Mouse (Mus musculus): ENCODE results near the gene Mxi1.

The Mxi1 gene

DNA sequence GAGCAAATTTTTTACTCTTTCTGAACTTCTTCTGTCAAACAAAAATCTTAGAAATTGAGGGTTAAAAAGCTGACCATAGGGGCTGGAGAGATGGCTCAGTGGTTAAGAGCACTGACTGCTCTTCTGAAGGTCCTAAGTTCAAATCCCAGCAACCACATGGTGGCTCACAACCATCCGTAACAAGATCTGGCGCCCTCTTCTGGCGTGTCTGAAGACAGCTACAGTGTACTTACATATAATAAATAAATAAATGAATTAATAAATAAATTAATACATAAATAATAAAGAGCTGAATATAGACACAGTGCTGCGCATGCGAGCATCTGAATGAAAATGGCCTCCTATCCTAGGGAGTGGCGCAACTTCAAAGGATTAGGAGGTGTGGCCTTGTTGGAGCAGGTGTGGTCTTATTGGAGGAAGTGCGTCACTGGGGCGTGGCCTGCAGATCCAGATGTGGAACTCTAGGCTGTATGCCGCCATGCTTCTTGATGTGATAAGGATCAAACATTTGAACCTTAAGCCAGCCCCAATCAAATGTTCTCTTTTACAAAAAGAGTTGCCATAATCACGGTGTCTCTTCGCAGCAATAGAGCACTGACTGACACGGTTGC, 12.2 kb downstream of the Mxi1 start:
- in situ Hi-C loops (cut with MboI, MseI) = no loop called here

DNA sequence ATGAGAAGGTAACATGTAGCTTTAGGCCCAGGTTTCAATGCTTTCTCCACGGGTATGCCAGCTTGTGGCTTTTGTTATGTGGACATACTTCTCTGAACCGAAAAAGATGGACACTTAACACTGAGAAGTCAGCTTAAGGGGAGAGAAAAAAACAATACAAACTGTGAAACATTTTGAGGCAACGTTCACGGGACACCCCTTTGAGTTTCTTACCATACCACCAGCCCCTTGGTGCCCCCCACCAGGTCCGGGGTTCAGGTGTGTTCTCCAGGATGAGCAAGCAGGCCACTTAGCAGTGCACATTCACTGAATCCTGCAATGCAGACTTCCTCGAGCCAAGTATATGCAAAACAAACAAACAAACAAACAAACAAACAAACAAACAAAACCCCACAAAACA, 14.5 kb downstream of the Mxi1 start:
- in situ Hi-C loops (cut with MboI, MseI) = no loop called here

- in situ Hi-C loops (cut with MboI, MseI) = no loop called here
These were observed 15.4 kb downstream of the Mxi1 start for GRCm38 (mm10) chr19:53325578-53326295.

DNA sequence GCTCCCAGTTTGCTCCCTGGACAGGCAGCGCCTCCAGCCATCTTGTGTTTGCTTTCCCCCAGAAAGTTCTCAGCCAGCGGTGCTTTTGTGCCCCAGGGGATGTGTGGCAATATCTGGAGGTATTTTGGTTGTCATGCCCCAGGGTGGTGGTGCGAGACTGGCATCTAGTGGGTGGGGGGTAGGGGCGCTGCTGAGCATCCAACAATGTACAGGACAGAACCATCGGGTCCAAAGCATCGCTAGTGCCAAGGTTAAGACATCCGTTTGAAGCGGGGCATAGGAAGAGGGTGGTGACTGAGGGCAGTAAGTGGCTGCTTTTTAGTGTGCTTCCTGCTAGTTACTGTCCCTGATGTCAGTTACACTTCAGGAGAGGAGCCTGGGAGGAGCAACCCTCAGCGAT, 17.8 kb downstream of the Mxi1 start:
- in situ Hi-C loops (cut with MboI, MseI) = no loop called here

DNA sequence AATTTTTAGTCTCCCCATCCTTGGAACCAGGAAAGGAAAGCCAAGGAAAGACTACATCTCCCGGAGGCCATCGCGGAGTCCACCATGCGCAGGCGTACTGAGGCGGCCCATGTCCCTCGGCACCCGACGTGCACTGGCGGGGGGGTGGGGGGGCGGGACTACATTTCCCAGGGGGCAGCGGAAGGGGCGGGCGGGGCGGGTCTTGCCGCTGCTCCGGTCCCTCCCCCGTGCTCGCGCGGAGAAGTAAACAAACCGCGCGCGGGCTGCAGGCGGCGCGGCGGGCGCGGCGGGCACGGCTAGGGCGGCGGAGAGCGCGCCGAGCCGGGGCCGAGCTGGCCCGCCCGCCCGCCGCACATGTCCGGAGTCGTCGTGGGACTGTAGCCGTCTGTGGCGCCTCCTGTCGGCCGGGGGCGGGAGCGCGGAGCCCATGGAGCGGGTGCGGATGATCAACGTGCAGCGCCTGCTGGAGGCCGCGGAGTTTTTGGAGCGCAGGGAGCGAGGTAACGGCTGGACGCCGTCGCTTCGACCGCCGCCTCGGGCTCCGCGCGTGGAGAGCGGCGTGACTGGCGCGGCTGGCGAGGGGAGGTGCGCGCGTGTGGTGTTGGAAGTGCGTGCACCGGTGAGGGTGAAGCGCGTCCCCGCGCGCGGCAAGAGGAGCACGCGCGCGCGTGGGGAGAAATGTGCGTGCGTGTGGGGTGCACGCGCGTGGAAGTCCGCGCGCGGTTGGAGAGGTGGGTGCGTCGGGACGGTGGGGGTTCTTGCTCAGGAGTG, 19.1 kb downstream of the Mxi1 start:
- in situ Hi-C loops (cut with MboI, MseI) = no loop called here

DNA sequence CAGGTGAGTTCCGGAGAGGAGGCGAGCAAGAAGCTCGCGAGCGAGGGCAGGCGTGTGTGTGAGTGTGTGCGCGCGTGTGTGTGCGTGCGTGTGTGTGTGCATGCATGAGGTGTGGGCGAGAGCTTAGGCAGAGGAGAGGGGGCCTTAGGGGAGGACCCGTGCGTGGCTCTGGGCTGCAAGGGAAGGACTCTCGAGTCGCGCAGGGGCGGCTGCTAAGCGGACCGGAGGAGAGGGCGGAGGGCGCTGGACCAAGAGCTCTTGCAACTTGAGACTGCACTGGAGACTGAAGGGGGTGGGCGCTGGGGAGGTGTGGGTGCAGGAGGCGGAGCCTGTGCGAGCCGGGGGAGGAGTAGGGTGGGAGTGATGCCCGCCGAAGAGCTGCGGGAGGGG, 19.7 kb downstream of the Mxi1 start:
- in situ Hi-C loops (cut with MboI, MseI) = no loop called here

GRCm38 (mm10) chr19:53331882-53332500, 21.7 kb downstream of the Mxi1 start:
- in situ Hi-C loops (cut with MboI, MseI) = no loop called here

DNA sequence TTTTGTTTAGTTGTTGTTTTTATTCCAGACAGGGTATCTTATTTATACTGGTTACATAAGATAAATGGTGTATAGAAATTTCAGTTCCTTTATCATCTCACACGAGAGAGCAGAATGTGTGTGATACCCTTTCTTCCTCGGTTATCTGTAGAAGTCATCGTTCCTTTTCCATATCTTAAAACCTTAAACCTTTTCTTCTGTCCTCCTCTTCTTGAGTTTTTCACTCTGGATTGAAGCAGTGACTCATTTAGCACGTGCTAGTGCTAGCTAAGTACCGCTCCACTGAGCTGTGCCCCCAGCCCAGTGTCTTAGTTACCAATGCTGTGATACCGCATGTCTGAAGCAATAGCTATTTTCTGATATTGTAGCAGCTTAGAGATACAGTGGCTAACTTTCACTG, 23.4 kb downstream of the Mxi1 start:
- in situ Hi-C loops (cut with MboI, MseI) = no loop called here

DNA sequence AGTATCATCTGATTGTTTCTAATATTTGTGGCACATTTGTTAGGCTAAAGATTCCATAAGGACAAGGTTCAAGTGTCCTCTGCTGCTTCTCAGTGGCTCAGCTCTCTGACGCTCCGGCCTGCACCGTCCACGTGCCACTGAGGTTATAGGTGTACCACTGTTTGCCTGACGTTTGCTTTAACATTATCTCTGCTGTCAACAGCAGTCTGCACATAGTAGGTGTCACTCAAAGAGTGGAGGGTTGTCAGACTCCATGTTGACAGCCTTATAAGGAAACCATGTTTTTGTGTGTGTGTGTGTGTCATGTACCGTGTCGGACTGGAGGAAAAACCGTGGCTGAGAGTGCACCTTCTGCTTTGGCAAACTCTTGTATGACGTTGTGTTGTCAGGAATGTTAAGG, 24.9 kb downstream of the Mxi1 start:
- in situ Hi-C loops (cut with MboI, MseI) = no loop called here

DNA sequence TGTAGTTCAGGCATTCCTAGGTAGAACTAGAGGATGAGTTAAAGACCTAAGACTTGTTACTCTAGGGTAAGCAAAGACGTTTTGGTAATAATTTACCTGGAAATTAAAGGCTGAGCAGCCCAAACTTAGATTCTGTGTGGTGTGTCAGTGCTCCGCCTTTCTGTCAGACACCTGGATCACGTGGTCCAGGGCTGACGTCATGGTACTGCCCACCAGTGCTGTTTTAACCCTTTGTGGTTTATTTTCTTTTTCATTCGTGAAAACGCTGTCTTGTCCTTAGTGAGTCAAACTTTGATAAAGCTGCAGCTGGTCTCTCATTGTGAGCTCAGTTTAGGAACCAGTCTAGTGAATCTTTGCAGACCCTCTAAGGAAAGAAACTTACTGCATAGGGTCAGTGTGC, 30.1 kb downstream of the Mxi1 start:
- in situ Hi-C loops (cut with MboI, MseI) = no loop called here

GRCm38 (mm10) chr19:53343174-53343881, 33.0 kb downstream of the Mxi1 start:
- in situ Hi-C loops (cut with MboI, MseI) = no loop called here

DNA sequence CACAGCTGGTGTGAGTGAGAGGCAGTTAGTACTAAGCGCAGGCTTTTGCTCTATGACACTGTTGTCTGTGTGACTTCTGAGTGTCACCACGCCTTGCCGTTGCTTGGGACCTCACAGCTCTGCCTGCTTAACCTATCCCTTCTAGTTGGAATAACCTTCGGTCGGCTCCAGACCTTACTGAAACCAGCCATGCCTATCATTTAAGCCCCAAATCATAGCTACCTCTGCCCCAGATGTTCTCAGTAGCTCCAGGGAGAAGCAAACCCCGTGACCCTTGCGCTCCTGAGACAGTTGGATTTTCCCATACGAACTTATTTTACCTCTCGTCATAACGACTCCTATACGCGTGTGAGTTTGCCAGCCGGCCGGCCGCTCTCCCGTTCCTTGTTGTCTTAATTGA, 33.7 kb downstream of the Mxi1 start:
- in situ Hi-C loops (cut with MboI, MseI) = no loop called here

DNA sequence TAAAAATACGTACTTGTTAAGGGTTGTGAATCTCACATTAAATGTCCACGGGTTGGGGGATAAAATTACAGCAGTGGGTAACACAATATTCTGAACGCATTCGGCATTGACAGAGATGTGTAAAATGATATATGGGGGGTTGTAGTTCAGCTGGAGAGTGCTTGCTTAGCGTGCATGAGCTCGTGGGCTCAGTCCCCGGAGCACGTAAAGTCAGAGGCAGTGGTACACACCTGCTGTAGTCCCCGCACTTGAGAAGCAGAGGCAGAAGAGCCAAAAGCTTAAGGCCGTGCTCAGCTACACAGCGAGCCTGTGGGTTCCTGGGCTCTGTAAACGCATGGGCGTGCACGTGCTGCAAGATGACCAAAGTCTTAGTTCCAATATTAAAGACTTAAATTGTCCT, 35.4 kb downstream of the Mxi1 start:
- in situ Hi-C loops (cut with MboI, MseI) = no loop called here

DNA sequence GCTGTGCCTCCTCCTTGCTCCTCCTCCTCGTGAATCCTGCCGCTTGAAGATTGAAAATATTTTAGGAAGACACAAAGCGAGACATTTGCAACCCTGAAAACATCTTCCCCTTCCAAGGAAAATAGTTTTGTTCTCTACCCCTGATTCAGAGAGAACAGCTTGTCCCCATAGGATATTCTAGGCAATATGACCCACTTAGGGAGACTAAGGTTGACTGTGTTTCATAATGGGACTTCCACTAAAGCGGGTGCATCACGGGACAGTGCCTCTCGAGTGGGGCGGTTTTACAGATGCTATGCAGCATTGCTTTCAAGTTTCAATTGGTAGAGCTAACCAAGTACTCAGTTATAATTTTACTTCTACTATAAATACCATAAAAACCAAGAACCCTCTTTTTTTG, 43.5 kb downstream of the Mxi1 start:
- in situ Hi-C loops (cut with MboI, MseI) = no loop called here

- in situ Hi-C loops (cut with MboI, MseI) = no loop called here
These were observed 44.1 kb downstream of the Mxi1 start for GRCm38 (mm10) chr19:53354271-53355000.

DNA sequence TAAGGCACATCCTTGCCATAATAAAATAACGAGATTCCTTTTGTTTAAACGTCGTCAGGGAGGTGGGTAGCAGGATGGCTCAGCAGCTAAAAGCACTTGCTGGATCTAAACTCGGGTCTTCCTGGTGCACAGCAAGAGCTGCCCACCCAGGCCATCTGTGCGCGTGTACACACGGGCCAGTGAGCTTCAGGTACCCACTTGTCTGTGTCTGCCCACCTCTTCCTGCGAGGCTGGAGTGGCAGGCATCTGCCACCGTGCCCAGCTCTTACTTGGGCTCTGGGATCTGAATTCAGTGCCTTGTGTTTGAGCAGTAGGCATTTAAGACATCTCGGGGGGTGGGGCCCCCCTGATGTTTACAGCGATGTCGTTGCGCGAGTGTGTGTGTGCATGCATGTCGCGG, 44.7 kb downstream of the Mxi1 start:
- in situ Hi-C loops (cut with MboI, MseI) = no loop called here

- in situ Hi-C loops (cut with MboI, MseI) = loop anchor here (5.0 kb wide), 1 partner anchor 112 kb away; no protein-coding TSS in a partner anchor
These were observed 49.1 kb downstream of the Mxi1 start for GRCm38 (mm10) chr19:53359160-53360033.

GRCm38 (mm10) chr19:53360265-53360958, 50.1 kb downstream of the Mxi1 start:
- in situ Hi-C loops (cut with MboI, MseI) = loop anchor here (5.0 kb wide), 1 partner anchor 113 kb away; no protein-coding TSS in a partner anchor

GRCm38 (mm10) chr19:53362967-53363366, 52.6 kb downstream of the Mxi1 start:
- in situ Hi-C loops (cut with MboI, MseI) = loop anchor here (5.0 kb wide), 1 partner anchor 116 kb away; no protein-coding TSS in a partner anchor
